Mouse (Mus musculus): ENCODE data around the gene Angptl8. TPM values are rescaled to one million over a fixed set of nuclear protein-coding genes. Genes with fewer than 3 reads are reported as not detected.
"Not testable (repeated sequence)": the region's sequence is repeated elsewhere in the genome, so short reads cannot be mapped to it uniquely, and the experiment has no call there.

Angptl8 gene
- polyA plus RNA-seq (2012; rRNA removed) = not detected in 2 replicates

- Histone ChIP-seq H3K4me1 (ENCODE audit: control insufficient read depth, insufficient read depth, low read length) (no peaks in the 10 kb centered on the region), H3K27ac (ENCODE audit: insufficient read depth, low read length) (no peak within 1 kb of the TSS), H3K4me3 (ENCODE audit: insufficient read depth, low read length) (no peak within 1 kb of the TSS)
- TF ChIP-seq POLR2A (IDR thresholded peaks at IDR 0.05; ENCODE audit: extremely low read depth, insufficient read depth, low read length) (no peak), CTCF (IDR thresholded peaks at IDR 0.05; ENCODE audit: extremely low read depth, insufficient read depth, low read length) (no peak)
These were observed at the start of gene Angptl8 for GRCm38 (mm10) chr9:21835258-21835912. TSS of gene Angptl8 (plus strand) at chr9:21835510.

GRCm38 (mm10) chr9:21786309-21786708 is 49.0 kb upstream of the Angptl8 start:
- not testable (repeated sequence) for H3K4me3 ChIP-seq (ENCODE audit: insufficient read depth, low read length); H3K4me1 ChIP-seq (ENCODE audit: control insufficient read depth, insufficient read depth, low read length); H3K27ac ChIP-seq (ENCODE audit: insufficient read depth, low read length)

- peak; percentile 66 for TF ChIP-seq CTCF (IDR thresholded peaks at IDR 0.05; ENCODE audit: extremely low read depth, insufficient read depth, low read length)
- no peak for TF ChIP-seq POLR2A (IDR thresholded peaks at IDR 0.05; ENCODE audit: extremely low read depth, insufficient read depth, low read length)
- no peak overlapping the region for H3K27ac ChIP-seq (ENCODE audit: insufficient read depth, low read length)
- no peaks in the 10 kb centered on the region for H3K4me1 ChIP-seq (ENCODE audit: control insufficient read depth, insufficient read depth, low read length)
- H3K4me3 ChIP-seq (ENCODE audit: insufficient read depth, low read length) = no peak overlapping the region
These were observed 48.4 kb upstream of the Angptl8 start for GRCm38 (mm10) chr9:21786906-21787305.

GRCm38 (mm10) chr9:21787654-21788053 is 47.7 kb upstream of the Angptl8 start:
- no peaks in the 10 kb centered on the region for H3K4me1 ChIP-seq (ENCODE audit: control insufficient read depth, insufficient read depth, low read length)
- H3K4me3 ChIP-seq (ENCODE audit: insufficient read depth, low read length) = no peak overlapping the region
- no peak overlapping the region for H3K27ac ChIP-seq (ENCODE audit: insufficient read depth, low read length)
- TF ChIP-seq CTCF (IDR thresholded peaks at IDR 0.05; ENCODE audit: extremely low read depth, insufficient read depth, low read length) (no peak), POLR2A (IDR thresholded peaks at IDR 0.05; ENCODE audit: extremely low read depth, insufficient read depth, low read length) (no peak)

- no peak overlapping the region for H3K4me3 ChIP-seq (ENCODE audit: insufficient read depth, low read length)
- no peak overlapping the region for H3K27ac ChIP-seq (ENCODE audit: insufficient read depth, low read length)
- no peaks in the 10 kb centered on the region for H3K4me1 ChIP-seq (ENCODE audit: control insufficient read depth, insufficient read depth, low read length)
- no peak for TF ChIP-seq CTCF (IDR thresholded peaks at IDR 0.05; ENCODE audit: extremely low read depth, insufficient read depth, low read length)
- TF ChIP-seq POLR2A (IDR thresholded peaks at IDR 0.05; ENCODE audit: extremely low read depth, insufficient read depth, low read length) = no peak
These were observed 47.1 kb upstream of the Angptl8 start for GRCm38 (mm10) chr9:21788234-21788633.

GRCm38 (mm10) chr9:21791861-21792260 is 43.4 kb upstream of the Angptl8 start:
- H3K4me3 ChIP-seq (ENCODE audit: insufficient read depth, low read length) = no peak overlapping the region
- no peaks in the 10 kb centered on the region for H3K4me1 ChIP-seq (ENCODE audit: control insufficient read depth, insufficient read depth, low read length)
- no peak for TF ChIP-seq POLR2A (IDR thresholded peaks at IDR 0.05; ENCODE audit: extremely low read depth, insufficient read depth, low read length)
- no peak for TF ChIP-seq CTCF (IDR thresholded peaks at IDR 0.05; ENCODE audit: extremely low read depth, insufficient read depth, low read length)
- no peak overlapping the region for H3K27ac ChIP-seq (ENCODE audit: insufficient read depth, low read length)

- TF ChIP-seq POLR2A (IDR thresholded peaks at IDR 0.05; ENCODE audit: extremely low read depth, insufficient read depth, low read length) (no peak), CTCF (IDR thresholded peaks at IDR 0.05; ENCODE audit: extremely low read depth, insufficient read depth, low read length) (no peak)
- H3K27ac ChIP-seq (ENCODE audit: insufficient read depth, low read length) = no peak overlapping the region
These were observed 42.7 kb upstream of the Angptl8 start for GRCm38 (mm10) chr9:21792644-21793043.

GRCm38 (mm10) chr9:21793507-21793906 is 41.8 kb upstream of the Angptl8 start:
- not testable (repeated sequence) for H3K27ac ChIP-seq (ENCODE audit: insufficient read depth, low read length); H3K4me1 ChIP-seq (ENCODE audit: control insufficient read depth, insufficient read depth, low read length); H3K4me3 ChIP-seq (ENCODE audit: insufficient read depth, low read length)

More at GRCm38 (mm10) chr9:21792644-21793043, 42.7 kb upstream of the Angptl8 start:
- H3K4me1 ChIP-seq (ENCODE audit: control insufficient read depth, insufficient read depth, low read length) = no peaks in the 10 kb centered on the region
- no peak overlapping the region for H3K4me3 ChIP-seq (ENCODE audit: insufficient read depth, low read length)

- Histone ChIP-seq H3K4me3 (ENCODE audit: insufficient read depth, low read length) (no peak overlapping the region), H3K4me1 (ENCODE audit: control insufficient read depth, insufficient read depth, low read length) (no peaks in the 10 kb centered on the region), H3K27ac (ENCODE audit: insufficient read depth, low read length) (no peak overlapping the region)
- TF ChIP-seq CTCF (IDR thresholded peaks at IDR 0.05; ENCODE audit: extremely low read depth, insufficient read depth, low read length) (no peak), POLR2A (IDR thresholded peaks at IDR 0.05; ENCODE audit: extremely low read depth, insufficient read depth, low read length) (no peak)
These were observed 40.9 kb upstream of the Angptl8 start for GRCm38 (mm10) chr9:21794344-21794834.

- Histone ChIP-seq H3K4me3 (ENCODE audit: insufficient read depth, low read length) (no peak overlapping the region), H3K27ac (ENCODE audit: insufficient read depth, low read length) (no peak overlapping the region)
These were observed 40.4 kb upstream of the Angptl8 start for GRCm38 (mm10) chr9:21794925-21795324.

More at GRCm38 (mm10) chr9:21794925-21795324, 40.4 kb upstream of the Angptl8 start:
- H3K4me1 ChIP-seq (ENCODE audit: control insufficient read depth, insufficient read depth, low read length) = no peaks in the 10 kb centered on the region
- TF ChIP-seq POLR2A (IDR thresholded peaks at IDR 0.05; ENCODE audit: extremely low read depth, insufficient read depth, low read length) (no peak), CTCF (IDR thresholded peaks at IDR 0.05; ENCODE audit: extremely low read depth, insufficient read depth, low read length) (no peak)

Measured in cortical plate, adult 2 months (tissue).